ENCODE assay signal across 8 mouse cellular contexts in genomic region chr17:25837076-25837410, GRCm38 (mm10). TPM values are rescaled to one million over a fixed set of nuclear protein-coding genes. Genes with fewer than 3 reads are reported as not detected.
A peak's percentile ranks its signal among the peaks of the same experiment; 100 is the strongest.
DNase-seq lines count a peak whose midpoint lies in the region; ATAC-seq lines count a peak whose summit lies in the region.

Gene Rhbdl1 (minus strand): TSS chr17:25837295.

- H3K27ac ChIP-seq in forebrain, embryonic 15.5 days (replicated peaks), result peak within 1 kb of the TSS; percentile 80
- no peak within 1 kb of the TSS for H3K27ac ChIP-seq in liver, embryonic 15.5 days (replicated peaks)
- peak within 1 kb of the TSS; percentile 32; the same call in 1 of the 2 replicates for H3K27ac ChIP-seq in neural tube, embryonic 12.5 days

- H3K4me3 ChIP-seq in forebrain, embryonic 15.5 days, result peak within 1 kb of the TSS; percentile 51
- peak within 1 kb of the TSS; percentile 37 for H3K4me3 ChIP-seq in liver, embryonic 15.5 days (replicated peaks)
- H3K4me3 ChIP-seq in neural tube, embryonic 12.5 days, result peak within 1 kb of the TSS; percentile 42

- no peaks in the 10 kb centered on the region for H3K27me3 ChIP-seq in forebrain, embryonic 15.5 days
- no peaks in the 10 kb centered on the region for H3K27me3 ChIP-seq in liver, embryonic 15.5 days
- no peaks in the 10 kb centered on the region for H3K27me3 ChIP-seq in neural tube, embryonic 12.5 days (replicated peaks)

- H3K4me1 ChIP-seq in forebrain, embryonic 15.5 days, result peaks cover 54% of the 10 kb centered on the region
- peaks cover 81% of the 10 kb centered on the region for H3K4me1 ChIP-seq in liver, embryonic 15.5 days (replicated peaks)
- H3K4me1 ChIP-seq in neural tube, embryonic 12.5 days, result peaks cover 54% of the 10 kb centered on the region

- peak within 1 kb of the TSS; percentile 75 for H3K9ac ChIP-seq in forebrain, embryonic 15.5 days (replicated peaks)
- H3K9ac ChIP-seq in liver, embryonic 15.5 days, result peak within 1 kb of the TSS; percentile 30; the same call in 1 of the 2 replicates
- H3K9ac ChIP-seq in neural tube, embryonic 12.5 days, result peak within 1 kb of the TSS; percentile 66

- peak within 1 kb of the TSS; percentile 81 for H3K4me2 ChIP-seq in forebrain, embryonic 15.5 days (replicated peaks)
- peak within 1 kb of the TSS; percentile 75 for H3K4me2 ChIP-seq in liver, embryonic 15.5 days
- H3K4me2 ChIP-seq in neural tube, embryonic 12.5 days (replicated peaks), result peak within 1 kb of the TSS; percentile 95

- ATAC-seq in forebrain, embryonic 15.5 days (replicated peaks), result peak; percentile 29
- no peak for ATAC-seq in liver, embryonic 15.5 days (ENCODE audit: insufficient read depth)
- 0 out of 2 replicates have a peak, but pooled peaks have one; percentile 8 for ATAC-seq in neural tube, embryonic 12.5 days (ENCODE audit: low FRiP score, low read depth)

- no peaks in the 10 kb centered on the region for H3K9me3 ChIP-seq in forebrain, embryonic 15.5 days
- H3K9me3 ChIP-seq in liver, embryonic 15.5 days (replicated peaks), result no peaks in the 10 kb centered on the region
- no peaks in the 10 kb centered on the region for H3K9me3 ChIP-seq in neural tube, embryonic 12.5 days

- peaks cover 33% of the 10 kb centered on the region for H3K36me3 ChIP-seq in forebrain, embryonic 15.5 days
- peaks cover 51% of the 10 kb centered on the region for H3K36me3 ChIP-seq in liver, embryonic 15.5 days (replicated peaks)
- peaks cover 46% of the 10 kb centered on the region for H3K36me3 ChIP-seq in neural tube, embryonic 12.5 days

- peak; percentile 66 for DNase-seq in ES-CJ7 (ENCODE audit: low read depth, low spot score)
- peak; percentile 86 for DNase-seq in cerebellum, adult 11 months
- DNase-seq in heart, postnatal 14 days, result peak; percentile 70 to 79
- DNase-seq in kidney, postnatal 4 days, result peak; percentile 76 to 86
- peak; percentile 69 for DNase-seq in urinary bladder, postnatal 14 days (ENCODE audit: low spot score)

- intact Hi-C loops in heart, postnatal 14 days (cut with DNase I), result no loop called here

- WGBS in forebrain, embryonic 15.5 days, result under 1% methylated on average over 29 of the region's 29 CpGs
- 6% methylated on average over 29 of the region's 29 CpGs for WGBS in liver, embryonic 15.5 days (ENCODE audit: insufficient replicate concordance)
- 2% methylated on average over 27 of the region's 29 CpGs for WGBS in neural tube, embryonic 12.5 days

RNA-seq across cellular contexts. Expression of gene Rhbdl1, which starts in this region (rescaled TPM):
- 29.1 and 30.8 TPM in 2 replicates for polyA plus RNA-seq in forebrain, embryonic 15.5 days (2015; fragmentation: Nextera tagmentation; extraction: Ambion mirVana)
- total RNA-seq in heart, postnatal 14 days (2021), result 1 to 10 TPM; 2.5 to 3.1 TPM
- polyA plus RNA-seq in liver, embryonic 15.5 days (2015; fragmentation: Nextera tagmentation; extraction: Ambion mirVana), result 0.25 and 0.48 TPM in 2 replicates
- polyA plus RNA-seq in neural tube, embryonic 12.5 days (2016; fragmentation: Nextera tagmentation; extraction: Ambion mirVana), result 8.1 and 8.6 TPM in 2 replicates
